Mouse (Mus musculus) spleen, postnatal 36 days (tissue): Measurements from ENCODE around the gene Ints14.
"Not testable (repeated sequence)": the region's sequence is repeated elsewhere in the genome, so short reads cannot be mapped to it uniquely, and the experiment has no call there.

Experiments
- DNase-seq, 2 experiments: peaks; one replicate each; pipeline ENCODE4 v3.0.0; 2022; ENCODE audit warnings: low spot score in 2 of 2, mixed read lengths in 1 of 2

Ints14 gene

GRCm38 (mm10) chr9:64952055-64952454, 8.7 kb upstream of the Ints14 start:
- no peak for DNase-seq

DNA sequence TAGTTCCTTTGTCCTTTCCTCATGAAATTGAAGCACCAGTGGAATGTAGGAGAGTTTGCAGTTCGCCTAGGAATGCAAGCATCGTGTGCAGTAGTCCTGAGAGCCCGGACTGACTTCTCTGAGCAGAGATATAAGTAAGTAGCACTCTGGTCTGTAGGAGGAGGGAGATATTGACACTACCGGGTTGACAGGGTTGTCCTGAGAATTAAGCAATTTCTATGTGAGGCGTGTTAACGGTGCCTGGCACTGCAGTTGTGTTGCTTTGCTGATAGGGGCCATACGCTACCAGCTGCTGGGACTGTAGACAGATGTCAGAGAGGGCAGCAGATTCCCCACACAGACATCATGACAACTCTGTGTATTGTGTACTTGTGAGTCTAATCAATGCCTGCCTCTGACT, 7.5 kb upstream of the Ints14 start:
- no peak for DNase-seq

DNA sequence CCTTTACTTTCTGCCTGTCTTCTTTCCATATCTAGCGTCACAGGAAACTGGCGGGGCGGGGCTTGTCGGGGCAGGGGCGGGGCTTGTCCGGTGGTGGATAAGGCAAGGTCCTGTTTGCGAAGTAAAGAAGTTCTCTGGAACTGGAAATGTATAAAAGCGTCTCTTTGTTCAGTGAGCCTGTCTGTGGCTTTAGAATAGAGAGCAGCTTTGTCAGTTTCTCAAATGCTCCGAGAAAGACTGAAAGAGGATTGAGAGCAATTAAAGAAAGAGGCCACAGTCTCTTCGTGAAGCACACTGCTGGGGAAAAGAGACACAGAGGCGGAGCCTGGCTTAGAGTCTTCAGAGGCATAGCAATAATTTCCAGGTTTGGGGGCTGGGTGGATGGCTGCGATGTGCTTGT, 4.4 kb upstream of the Ints14 start:
- peak in 1 of 2 experiments; percentile 22 for DNase-seq

- DNase-seq: no peak
Measured at GRCm38 (mm10) chr9:64957276-64957675, 3.4 kb upstream of the Ints14 start.

DNA sequence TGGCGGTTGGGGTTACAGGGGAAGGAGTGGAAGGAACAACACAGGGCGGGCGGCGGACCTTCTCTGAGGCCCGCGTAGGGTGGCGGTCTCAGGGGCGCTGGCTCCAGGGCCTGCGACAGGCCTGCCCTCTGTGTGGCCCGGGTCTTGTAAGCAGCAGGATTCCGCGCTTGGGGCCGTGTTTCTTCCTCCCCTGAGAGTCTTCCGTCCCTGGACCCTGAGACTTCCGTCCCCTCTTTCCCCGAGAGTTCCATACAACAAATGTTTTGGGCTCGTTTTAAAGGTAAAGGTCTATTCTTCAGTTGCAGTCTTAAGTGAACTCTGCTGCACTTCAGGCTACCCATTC, 244 bp downstream of the Ints14 start:
- no peak for DNase-seq

DNA sequence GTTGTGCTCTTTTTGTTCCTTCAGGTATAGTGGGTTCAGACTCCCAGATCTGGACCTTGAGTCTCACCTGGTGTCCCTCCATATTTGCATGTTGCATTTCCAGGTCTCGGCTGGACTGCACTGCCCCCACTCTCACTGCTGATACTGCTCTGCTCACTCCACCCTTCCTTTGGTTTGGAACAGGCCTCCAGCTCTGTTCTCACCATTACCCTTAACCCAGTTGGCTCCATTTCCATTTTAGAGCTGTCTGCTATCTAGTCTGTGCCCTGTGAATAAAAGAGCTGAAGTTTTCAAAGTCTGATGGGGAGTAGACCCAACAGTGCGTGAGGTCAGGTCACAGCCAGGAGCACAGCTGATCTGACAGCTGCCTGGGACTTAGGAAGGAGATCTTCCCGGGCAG, 19.8 kb downstream of the Ints14 start:
- no peak for DNase-seq

GRCm38 (mm10) chr9:64981904-64982303, 21.2 kb downstream of the Ints14 start:
- DNase-seq: no peak

GRCm38 (mm10) chr9:64985037-64985794, 24.5 kb downstream of the Ints14 start:
- no peak for DNase-seq

DNA sequence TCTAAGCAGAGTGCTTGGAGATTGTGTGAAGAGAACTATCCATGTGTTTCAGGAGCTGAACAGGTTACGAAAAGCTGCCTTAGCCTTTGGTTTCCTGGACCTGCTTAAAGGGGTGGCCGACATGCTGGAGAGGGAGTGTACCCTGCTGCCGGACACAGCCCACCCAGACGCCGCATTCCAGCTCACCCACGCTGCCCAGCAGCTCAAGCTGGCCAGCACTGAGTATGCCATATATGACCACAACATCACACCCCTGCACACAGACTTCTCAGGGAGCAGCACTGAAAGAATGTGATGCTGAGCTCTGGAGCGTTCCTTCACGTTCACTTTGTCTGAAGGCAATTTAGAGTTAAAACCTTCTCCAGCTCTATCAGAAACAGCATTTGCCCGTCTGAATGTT, 25.1 kb downstream of the Ints14 start:
- no peak for DNase-seq

- DNase-seq: no peak
Measured at GRCm38 (mm10) chr9:64987651-64988050, 26.9 kb downstream of the Ints14 start.

DNA sequence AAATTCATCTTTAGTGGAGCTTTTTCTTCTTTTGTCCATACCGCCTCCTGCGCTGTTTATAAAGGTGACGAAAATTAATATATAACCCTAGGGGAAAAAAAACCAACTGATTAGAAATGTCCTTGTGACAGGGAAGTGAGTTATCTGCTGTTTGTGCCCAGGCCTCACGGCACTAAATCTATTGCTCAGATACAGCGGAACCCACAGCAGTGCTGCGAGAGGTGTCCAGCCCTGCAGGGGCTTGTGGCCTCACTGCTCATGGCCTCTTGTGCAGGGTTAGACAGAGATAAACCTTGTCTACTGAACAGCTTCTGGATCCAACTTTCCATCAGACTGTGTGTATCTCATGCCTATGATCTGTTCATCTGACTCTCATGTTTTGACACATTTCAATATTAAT, 27.7 kb downstream of the Ints14 start:
- no peak for DNase-seq

DNA sequence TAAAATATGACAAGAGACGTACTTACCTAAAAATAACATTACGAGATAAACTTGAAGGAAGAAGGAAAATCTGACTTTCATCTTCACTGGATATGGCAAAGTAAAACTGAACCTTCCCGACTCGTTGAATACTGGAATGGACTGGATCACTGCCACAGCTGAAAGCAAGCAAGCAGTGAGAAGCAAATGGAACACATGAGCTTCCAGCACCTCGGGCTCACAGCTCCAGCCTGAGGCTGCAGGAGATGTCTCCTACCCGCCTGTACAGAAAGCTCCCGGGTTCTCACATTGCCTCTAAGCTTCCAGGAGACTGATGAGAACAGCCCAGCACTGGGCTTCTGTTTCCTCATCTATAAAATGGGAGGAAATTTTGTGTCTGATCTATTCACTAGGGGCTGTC, 29.6 kb downstream of the Ints14 start:
- no peak for DNase-seq

DNA sequence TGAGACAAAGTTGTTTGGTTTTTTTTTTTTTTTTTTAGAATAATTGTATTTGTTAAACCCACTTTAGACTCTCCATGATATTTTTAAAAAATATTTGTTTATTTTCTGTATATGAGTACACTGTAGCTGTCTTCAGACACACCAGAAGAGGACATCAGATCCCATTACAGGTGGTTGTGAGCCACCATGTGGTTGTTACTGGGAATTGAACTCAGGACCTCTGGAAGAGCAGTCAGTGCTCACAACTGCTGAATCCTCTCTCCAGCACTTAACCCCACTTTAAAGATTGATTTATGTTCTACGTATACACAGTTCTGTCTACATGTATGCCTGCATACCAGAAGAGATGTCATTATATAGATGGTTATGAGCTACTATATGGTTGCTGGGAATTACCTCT, 34.8 kb downstream of the Ints14 start:
- not testable (repeated sequence) for DNase-seq

GRCm38 (mm10) chr9:65001481-65001880, 40.8 kb downstream of the Ints14 start:
- no peak for DNase-seq

GRCm38 (mm10) chr9:65005737-65006136, 45.0 kb downstream of the Ints14 start:
- DNase-seq: no peak

GRCm38 (mm10) chr9:65010632-65011031, 49.9 kb downstream of the Ints14 start:
- DNase-seq: peak in 1 of 2 experiments; percentile 31

- no peak for DNase-seq
Measured at GRCm38 (mm10) chr9:65011304-65011703, 50.6 kb downstream of the Ints14 start.

- no peak for DNase-seq
Measured at GRCm38 (mm10) chr9:65015461-65016222, 54.9 kb downstream of the Ints14 start.

DNA sequence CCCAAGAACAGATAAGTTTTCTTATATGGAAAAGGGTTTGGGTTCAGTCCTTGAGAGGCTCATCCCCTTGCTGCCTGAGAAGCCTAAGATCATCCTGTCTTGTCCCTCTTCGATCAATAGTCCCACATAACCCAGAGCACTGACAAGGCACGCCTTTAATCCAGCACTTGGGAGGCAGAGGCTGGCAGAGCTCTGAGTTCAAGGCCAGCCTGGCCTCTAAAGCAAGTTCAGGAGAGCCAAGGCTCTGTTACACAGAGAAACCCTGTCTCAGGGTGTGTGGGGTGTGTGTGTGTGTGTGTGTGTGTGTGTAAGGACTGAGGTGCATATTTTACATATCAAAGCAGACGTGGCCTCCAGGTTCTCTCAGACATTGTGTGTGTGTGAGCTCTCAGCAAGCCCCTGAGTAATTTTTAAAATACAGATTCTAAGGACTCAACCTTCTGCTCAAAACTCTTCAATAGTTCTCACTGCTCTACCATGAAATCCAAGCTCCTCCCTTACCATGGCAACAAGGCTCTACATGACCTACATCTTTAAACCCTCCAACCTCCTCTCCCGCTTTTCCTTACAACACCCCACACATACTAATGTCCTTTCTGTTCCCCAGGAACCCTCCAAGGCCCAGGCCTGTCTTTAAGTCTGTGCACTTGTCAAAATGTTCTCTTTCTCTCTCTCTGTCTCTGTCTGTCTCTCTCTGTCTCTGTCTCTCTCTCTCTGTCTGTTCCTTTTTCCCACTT, 55.7 kb downstream of the Ints14 start:
- DNase-seq: no peak

- no peak for DNase-seq
Measured at GRCm38 (mm10) chr9:65016978-65017827, 56.5 kb downstream of the Ints14 start.

- DNase-seq: no peak
Measured at GRCm38 (mm10) chr9:65017896-65018295, 57.2 kb downstream of the Ints14 start.
